Mouse (Mus musculus) hindbrain, embryonic 15.5 days (tissue): ENCODE results near the gene Ccdc50. TPM values are rescaled to one million over a fixed set of nuclear protein-coding genes. Genes with fewer than 3 reads are reported as not detected.
A peak's percentile ranks its signal among the peaks of the same experiment; 100 is the strongest.

Experiments
- ATAC-seq: fragments of 200-750 bp; cut with Nextera tagmentation; 2 replicates; pipeline ENCODE4 v1.8.0; 2017; ENCODE audit warnings: low read depth, moderate number of reproducible peaks, moderate TSS enrichment; ENCODE audit not compliant: low FRiP score
- H3K27ac ChIP-seq: fragments of 300-500 bp; sonication (generic); replicated peaks from 2 replicates; pipeline ENCODE4 v1.5.1; 2015; ENCODE audit warnings: mild to moderate bottlenecking, inconsistent platforms
- H3K27me3 ChIP-seq: fragments of 300-500 bp; sonication (generic); 2 replicates; pipeline ENCODE4 v1.6.1; 2015; ENCODE audit warnings: control low read depth, inconsistent platforms
- H3K36me3 ChIP-seq: fragments of 300-500 bp; sonication (generic); 2 replicates; pipeline ENCODE4 v1.6.1; 2015; ENCODE audit warnings: control low read depth, inconsistent platforms
- H3K4me1 ChIP-seq: fragments of 300-500 bp; sonication (generic); replicated peaks from 2 replicates; pipeline ENCODE4 v1.6.1; 2015; ENCODE audit warnings: control low read depth, inconsistent platforms
- H3K4me2 ChIP-seq: fragments of 300-500 bp; sonication (generic); 2 replicates; pipeline ENCODE4 v1.6.1; 2015; ENCODE audit warnings: moderate library complexity, mild to moderate bottlenecking, inconsistent platforms
- H3K4me3 ChIP-seq: fragments of 300-500 bp; sonication (generic); 2 replicates; pipeline ENCODE4 v1.5.1; 2015; ENCODE audit warnings: mild to moderate bottlenecking, inconsistent platforms
- H3K9ac ChIP-seq: fragments of 300-500 bp; sonication (generic); 2 replicates; pipeline ENCODE4 v1.6.1; 2015; ENCODE audit warnings: inconsistent platforms
- H3K9me3 ChIP-seq: fragments of 300-500 bp; sonication (generic); 2 replicates; pipeline ENCODE4 v1.6.1; 2016; ENCODE audit warnings: control low read depth, inconsistent platforms
- WGBS: fragments of 180-500 bp; shearing (Covaris S2); methylation state at CpG from one replicate; pipeline ENCODE4 v1.1.7; 2015; 5-methylcytosine and 5-hydroxymethylcytosine counted together
- polyA plus RNA-seq: library from polyadenylated mRNA; unstranded; fragments of >200 nt; fragmentation: Nextera tagmentation; extraction: Ambion mirVana; gene quantifications from 2 replicates; pipeline ENCODE4 v1.2.1, GENCODE M21; 2015

Ccdc50 gene
- polyA plus RNA-seq, 1 experiment from 2014 or later = 39.2 TPM

GRCm38 (mm10) chr16:27382217-27382616 is 6.5 kb upstream of the Ccdc50 start:
- H3K27ac ChIP-seq = no peak overlapping the region

GRCm38 (mm10) chr16:27384893-27385603 is 3.6 kb upstream of the Ccdc50 start:
- no peak overlapping the region for H3K4me3 ChIP-seq
- H3K27me3 ChIP-seq = no peaks in the 10 kb centered on the region
- ATAC-seq = no peak
- no peaks in the 10 kb centered on the region for H3K9me3 ChIP-seq
- H3K4me2 ChIP-seq = no peak overlapping the region
- H3K36me3 ChIP-seq = no peaks in the 10 kb centered on the region
- no peak overlapping the region for H3K27ac ChIP-seq
- no peak overlapping the region for H3K9ac ChIP-seq
- WGBS = 68% methylated on average over 4 of the region's 4 CpGs
- peaks cover 11% of the 10 kb centered on the region for H3K4me1 ChIP-seq

More at GRCm38 (mm10) chr16:27382217-27382616, 6.5 kb upstream of the Ccdc50 start:
- Histone ChIP-seq H3K27me3 (no peaks in the 10 kb centered on the region), H3K4me2 (no peak overlapping the region), H3K9ac (no peak overlapping the region), H3K4me1 (no peaks in the 10 kb centered on the region), H3K4me3 (no peak overlapping the region), H3K36me3 (no peaks in the 10 kb centered on the region), H3K9me3 (no peaks in the 10 kb centered on the region)
- WGBS = 85% methylated on average over 4 of the region's 4 CpGs
- ATAC-seq = no peak

- Histone ChIP-seq H3K27ac (no peak overlapping the region), H3K27me3 (no peaks in the 10 kb centered on the region), H3K9me3 (no peaks in the 10 kb centered on the region), H3K9ac (no peak overlapping the region), H3K4me1 (peaks cover 17% of the 10 kb centered on the region), H3K4me2 (no peak overlapping the region), H3K36me3 (no peaks in the 10 kb centered on the region), H3K4me3 (no peak overlapping the region)
- WGBS = 93% methylated on average over 1 of the region's 1 CpGs
- no peak for ATAC-seq
These were observed 3.0 kb upstream of the Ccdc50 start for GRCm38 (mm10) chr16:27385649-27386048.

GRCm38 (mm10) chr16:27386850-27387407 is 1.7 kb upstream of the Ccdc50 start:
- no peak overlapping the region for H3K4me3 ChIP-seq

GRCm38 (mm10) chr16:27387634-27388611 is 746 bp upstream of the Ccdc50 start:
- ATAC-seq = no peak
- H3K27ac ChIP-seq = peak overlapping the region; percentile 97
- H3K4me1 ChIP-seq = peaks cover 35% of the 10 kb centered on the region
- 49% methylated on average over 12 of the region's 12 CpGs for WGBS
- H3K9ac ChIP-seq = peak overlapping the region; percentile 35
- H3K27me3 ChIP-seq = no peaks in the 10 kb centered on the region
- no peaks in the 10 kb centered on the region for H3K9me3 ChIP-seq
- H3K4me2 ChIP-seq = peak overlapping the region; percentile 75
- no peaks in the 10 kb centered on the region for H3K36me3 ChIP-seq
- H3K4me3 ChIP-seq = peak overlapping the region; percentile 98

More at GRCm38 (mm10) chr16:27386850-27387407, 1.7 kb upstream of the Ccdc50 start:
- ATAC-seq = no peak
- Histone ChIP-seq H3K27me3 (no peaks in the 10 kb centered on the region), H3K9ac (no peak overlapping the region), H3K9me3 (no peaks in the 10 kb centered on the region), H3K4me1 (peaks cover 28% of the 10 kb centered on the region), H3K27ac (no peak overlapping the region), H3K36me3 (no peaks in the 10 kb centered on the region), H3K4me2 (no peak overlapping the region)
- 76% methylated on average over 4 of the region's 4 CpGs for WGBS

GRCm38 (mm10) chr16:27389534-27390282 is 1.0 kb downstream of the Ccdc50 start:
- peak overlapping the region; percentile 97 for H3K27ac ChIP-seq
- H3K4me3 ChIP-seq = peak overlapping the region; percentile 98
- H3K27me3 ChIP-seq = no peaks in the 10 kb centered on the region
- H3K4me1 ChIP-seq = peaks cover 40% of the 10 kb centered on the region
- no peaks in the 10 kb centered on the region for H3K36me3 ChIP-seq
- peak overlapping the region; percentile 99 for H3K9ac ChIP-seq
- ATAC-seq = peak; percentile 15; the same call in 1 of the 2 replicates
- no peaks in the 10 kb centered on the region for H3K9me3 ChIP-seq
- WGBS = 13% methylated on average over 7 of the region's 7 CpGs
- H3K4me2 ChIP-seq = peak overlapping the region; percentile 75

- Histone ChIP-seq H3K4me3 (peak overlapping the region; percentile 98), H3K4me1 (peaks cover 40% of the 10 kb centered on the region), H3K9ac (no peak overlapping the region), H3K27ac (no peak overlapping the region; the same call in 1 of the 2 replicates), H3K36me3 (no peaks in the 10 kb centered on the region), H3K4me2 (peak overlapping the region; percentile 75), H3K27me3 (no peaks in the 10 kb centered on the region), H3K9me3 (no peaks in the 10 kb centered on the region)
- ATAC-seq = no peak
- WGBS = 87% methylated on average over 4 of the region's 4 CpGs
These were observed 1.6 kb downstream of the Ccdc50 start for GRCm38 (mm10) chr16:27390306-27390705.

- Histone ChIP-seq H3K9me3 (no peaks in the 10 kb centered on the region), H3K4me2 (no peak overlapping the region), H3K27me3 (no peaks in the 10 kb centered on the region), H3K9ac (no peak overlapping the region), H3K27ac (no peak overlapping the region), H3K4me3 (no peak overlapping the region), H3K4me1 (peaks cover 40% of the 10 kb centered on the region), H3K36me3 (no peaks in the 10 kb centered on the region)
- whole genome bisulfite sequencing = 85% methylated on average over 2 of the region's 2 CpGs
- no peak for ATAC-seq
These were observed 3.2 kb downstream of the Ccdc50 start for GRCm38 (mm10) chr16:27391845-27392244.

- no peak for ATAC-seq
These were observed 6.8 kb downstream of the Ccdc50 start for GRCm38 (mm10) chr16:27395251-27396037.

GRCm38 (mm10) chr16:27396951-27397350 is 8.3 kb downstream of the Ccdc50 start:
- Histone ChIP-seq H3K4me3 (no peak overlapping the region), H3K9me3 (no peaks in the 10 kb centered on the region), H3K4me1 (peaks cover 12% of the 10 kb centered on the region), H3K9ac (no peak overlapping the region), H3K36me3 (no peaks in the 10 kb centered on the region), H3K27me3 (no peaks in the 10 kb centered on the region), H3K27ac (no peak overlapping the region), H3K4me2 (no peak overlapping the region)
- WGBS = 100% methylated on average over 1 of the region's 1 CpGs
- no peak for ATAC-seq

More at GRCm38 (mm10) chr16:27395251-27396037, 6.8 kb downstream of the Ccdc50 start:
- Histone ChIP-seq H3K9ac (no peak overlapping the region), H3K36me3 (no peaks in the 10 kb centered on the region), H3K27ac (no peak overlapping the region), H3K4me1 (peaks cover 25% of the 10 kb centered on the region), H3K4me2 (no peak overlapping the region), H3K27me3 (no peaks in the 10 kb centered on the region), H3K9me3 (no peaks in the 10 kb centered on the region), H3K4me3 (no peak overlapping the region)
- WGBS = 95% methylated on average over 4 of the region's 4 CpGs
